Mouse (Mus musculus) midbrain, embryonic 10.5 days (tissue): ENCODE results near the gene Rhbdl1. TPM values are rescaled to one million over a fixed set of nuclear protein-coding genes. Genes with fewer than 3 reads are reported as not detected.

ENCODE experiments used
- DNase-seq: peaks from one replicate; pipeline ENCODE4 v3.0.0-alpha.2; 2017; ENCODE audit warnings: low spot score
- H3K27ac ChIP-seq: fragments of 300-500 bp; sonication (generic); replicated peaks from 2 replicates; pipeline ENCODE4 v1.5.1; 2016; ENCODE audit warnings: mild to moderate bottlenecking
- H3K27me3 ChIP-seq: fragments of 300-500 bp; sonication (generic); 2 replicates; pipeline ENCODE4 v1.6.1; 2016; ENCODE audit warnings: low read depth, mild to moderate bottlenecking; ENCODE audit not compliant: poor library complexity, severe bottlenecking
- H3K36me3 ChIP-seq: fragments of 300-500 bp; sonication (generic); 2 replicates; pipeline ENCODE4 v1.6.1; 2016; ENCODE audit warnings: mild to moderate bottlenecking, moderate library complexity
- H3K4me1 ChIP-seq: fragments of 300-500 bp; sonication (generic); 2 replicates; pipeline ENCODE4 v1.6.1; 2016
- H3K4me3 ChIP-seq: fragments of 300-500 bp; sonication (generic); 2 replicates; pipeline ENCODE4 v1.5.1; 2016; ENCODE audit warnings: mild to moderate bottlenecking, moderate library complexity
- H3K9me3 ChIP-seq: fragments of 300-500 bp; sonication (generic); replicated peaks from 2 replicates; pipeline ENCODE4 v1.6.1; 2016; ENCODE audit warnings: mild to moderate bottlenecking
- WGBS: fragments of 180-500 bp; shearing (Covaris S2); methylation state at CpG from one replicate; pipeline ENCODE4 v1.1.7; 2016; 5-methylcytosine and 5-hydroxymethylcytosine counted together
- polyA plus RNA-seq: library from polyadenylated mRNA; unstranded; fragments of >200 nt; fragmentation: Nextera tagmentation; extraction: Ambion mirVana; gene quantifications from 2 replicates; pipeline ENCODE4 v1.2.1, GENCODE M21; 2016

Gene Rhbdl1
- polyA plus RNA-seq, 1 experiment from 2014 or later = 1.7 TPM

GRCm38 (mm10) chr17:25868601-25869191 is 31.6 kb upstream of the Rhbdl1 start, which contains the start of gene Mcrip2:
Gene Mcrip2, minus strand, starts transcription at chr17:25868764.
- Histone ChIP-seq H3K36me3 (no peaks in the 10 kb centered on the region), H3K27ac (peak within 1 kb of the TSS; percentile 80), H3K9me3 (no peaks in the 10 kb centered on the region), H3K27me3 (no peaks in the 10 kb centered on the region), H3K4me1 (peaks cover 42% of the 10 kb centered on the region), H3K4me3 (peak within 1 kb of the TSS; percentile 93)
- DNase-seq = peak; percentile 83
- under 1% methylated on average over 24 of the region's 24 CpGs for WGBS

- WGBS = 1% methylated on average over 42 of the region's 42 CpGs
- peak overlapping the region; percentile 93 for H3K4me3 ChIP-seq
- H3K9me3 ChIP-seq = no peaks in the 10 kb centered on the region
- peak overlapping the region; percentile 80 for H3K27ac ChIP-seq
- peaks cover 41% of the 10 kb centered on the region for H3K4me1 ChIP-seq
- no peaks in the 10 kb centered on the region for H3K36me3 ChIP-seq
- no peak for DNase-seq
- H3K27me3 ChIP-seq = no peaks in the 10 kb centered on the region
These were observed 30.9 kb upstream of the Rhbdl1 start for GRCm38 (mm10) chr17:25867836-25868600.

- no peak for DNase-seq
- Histone ChIP-seq H3K27me3 (no peaks in the 10 kb centered on the region), H3K27ac (peak overlapping the region; percentile 80; the same call in 1 of the 2 replicates), H3K4me1 (peaks cover 39% of the 10 kb centered on the region), H3K36me3 (no peaks in the 10 kb centered on the region), H3K4me3 (peak overlapping the region; percentile 93), H3K9me3 (no peaks in the 10 kb centered on the region)
- 17% methylated on average over 7 of the region's 7 CpGs for WGBS
These were observed 30.4 kb upstream of the Rhbdl1 start for GRCm38 (mm10) chr17:25867509-25867835.

GRCm38 (mm10) chr17:25866172-25866571 is 29.1 kb upstream of the Rhbdl1 start:
- H3K27me3 ChIP-seq = no peaks in the 10 kb centered on the region
- peaks cover 52% of the 10 kb centered on the region for H3K4me1 ChIP-seq
- peak overlapping the region; percentile 11; the same call in 1 of the 2 replicates for H3K4me3 ChIP-seq
- 86% methylated on average over 3 of the region's 3 CpGs for WGBS
- H3K36me3 ChIP-seq = no peaks in the 10 kb centered on the region
- H3K9me3 ChIP-seq = no peaks in the 10 kb centered on the region
- no peak for DNase-seq
- no peak overlapping the region for H3K27ac ChIP-seq

- DNase-seq = no peak
- Histone ChIP-seq H3K4me3 (no peak overlapping the region), H3K36me3 (no peaks in the 10 kb centered on the region), H3K27ac (no peak overlapping the region), H3K27me3 (no peaks in the 10 kb centered on the region), H3K9me3 (no peaks in the 10 kb centered on the region), H3K4me1 (peaks cover 60% of the 10 kb centered on the region)
- 94% methylated on average over 11 of the region's 11 CpGs for WGBS
These were observed 28.2 kb upstream of the Rhbdl1 start for GRCm38 (mm10) chr17:25865288-25865687.

- no peak for DNase-seq
- Histone ChIP-seq H3K4me3 (0 out of 2 replicates have a peak overlapping the region, but pooled peaks have one; percentile 7), H3K9me3 (no peaks in the 10 kb centered on the region), H3K36me3 (peaks cover 3% of the 10 kb centered on the region), H3K27ac (no peak overlapping the region), H3K27me3 (no peaks in the 10 kb centered on the region), H3K4me1 (peaks cover 67% of the 10 kb centered on the region)
- WGBS = 94% methylated on average over 14 of the region's 14 CpGs
These were observed 27.2 kb upstream of the Rhbdl1 start for GRCm38 (mm10) chr17:25864311-25864710.

GRCm38 (mm10) chr17:25863681-25864080 is 26.6 kb upstream of the Rhbdl1 start:
- H3K27ac ChIP-seq = no peak overlapping the region
- H3K27me3 ChIP-seq = no peaks in the 10 kb centered on the region
- no peaks in the 10 kb centered on the region for H3K9me3 ChIP-seq
- H3K4me1 ChIP-seq = peaks cover 63% of the 10 kb centered on the region
- H3K4me3 ChIP-seq = 0 out of 2 replicates have a peak overlapping the region, but pooled peaks have one; percentile 7
- 94% methylated on average over 6 of the region's 6 CpGs for WGBS
- peaks cover 10% of the 10 kb centered on the region for H3K36me3 ChIP-seq
- DNase-seq = no peak

- DNase-seq = no peak
- peak overlapping the region; percentile 76 for H3K4me3 ChIP-seq
- no peaks in the 10 kb centered on the region for H3K9me3 ChIP-seq
- peaks cover 22% of the 10 kb centered on the region for H3K36me3 ChIP-seq
- H3K27me3 ChIP-seq = no peaks in the 10 kb centered on the region
- WGBS = 12% methylated on average over 6 of the region's 6 CpGs
- peak overlapping the region; percentile 95 for H3K27ac ChIP-seq
- peaks cover 51% of the 10 kb centered on the region for H3K4me1 ChIP-seq
These were observed 24.9 kb upstream of the Rhbdl1 start for GRCm38 (mm10) chr17:25861704-25862612.

GRCm38 (mm10) chr17:25860832-25861703 is 24.0 kb upstream of the Rhbdl1 start, which contains the start of gene Wdr90:
Gene Wdr90, minus strand, starts transcription at chr17:25861501.
- Histone ChIP-seq H3K4me1 (peaks cover 43% of the 10 kb centered on the region), H3K36me3 (peaks cover 28% of the 10 kb centered on the region), H3K9me3 (no peaks in the 10 kb centered on the region), H3K27me3 (no peaks in the 10 kb centered on the region), H3K27ac (peak within 1 kb of the TSS; percentile 95), H3K4me3 (peak within 1 kb of the TSS; percentile 76)
- DNase-seq = peak; percentile 94
- 4% methylated on average over 65 of the region's 65 CpGs for WGBS

- WGBS = 92% methylated on average over 6 of the region's 6 CpGs
- DNase-seq = no peak
- peaks cover 37% of the 10 kb centered on the region for H3K36me3 ChIP-seq
- H3K27ac ChIP-seq = peak overlapping the region; percentile 95
- H3K9me3 ChIP-seq = no peaks in the 10 kb centered on the region
- H3K4me1 ChIP-seq = peaks cover 40% of the 10 kb centered on the region
- H3K4me3 ChIP-seq = peak overlapping the region; percentile 76
- H3K27me3 ChIP-seq = no peaks in the 10 kb centered on the region
These were observed 23.1 kb upstream of the Rhbdl1 start for GRCm38 (mm10) chr17:25860229-25860628.

GRCm38 (mm10) chr17:25844396-25844901 is 7.4 kb upstream of the Rhbdl1 start, which contains the start of gene Rhot2:
Gene Rhot2, minus strand, starts transcription at chr17:25844851.
- WGBS = under 1% methylated on average over 21 of the region's 21 CpGs

More at GRCm38 (mm10) chr17:25844396-25844901, 7.4 kb upstream of the Rhbdl1 start, which contains the start of gene Rhot2:
- no peaks in the 10 kb centered on the region for H3K9me3 ChIP-seq
- H3K27ac ChIP-seq = peak within 1 kb of the TSS; percentile 92
- H3K4me3 ChIP-seq = peak within 1 kb of the TSS; percentile 81
- H3K27me3 ChIP-seq = no peaks in the 10 kb centered on the region
- peaks cover 85% of the 10 kb centered on the region for H3K36me3 ChIP-seq
- DNase-seq = peak; percentile 95
- peaks cover 26% of the 10 kb centered on the region for H3K4me1 ChIP-seq
